Mouse (Mus musculus): ENCODE measurements around the gene Tbc1d22a.

The Tbc1d22a gene

DNA sequence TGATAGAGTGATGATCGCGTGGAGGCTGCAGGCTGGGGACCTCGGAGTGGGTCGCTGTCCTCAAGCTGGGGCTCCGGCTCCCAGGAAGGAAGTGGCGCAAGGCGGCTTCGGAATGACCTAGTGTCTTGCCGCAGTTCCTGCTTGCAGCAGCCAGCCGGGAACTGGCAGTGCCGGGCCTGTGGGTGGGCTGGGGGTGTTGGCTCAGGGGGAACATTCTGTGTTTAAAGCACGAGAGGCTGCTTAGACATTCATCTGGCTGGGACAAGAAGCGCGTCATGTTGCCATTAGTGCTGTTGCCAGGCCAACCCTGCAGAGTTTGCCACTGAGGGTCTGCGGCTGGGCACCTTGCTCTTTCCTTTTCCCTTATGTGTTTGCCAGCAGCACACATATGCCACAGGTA lies 63.2 kb downstream of the Tbc1d22a start:
- peak in 1 of 2 experiments; percentile 19 for DNase-seq (ENCODE audit: low spot score in 2 of 2)

DNA sequence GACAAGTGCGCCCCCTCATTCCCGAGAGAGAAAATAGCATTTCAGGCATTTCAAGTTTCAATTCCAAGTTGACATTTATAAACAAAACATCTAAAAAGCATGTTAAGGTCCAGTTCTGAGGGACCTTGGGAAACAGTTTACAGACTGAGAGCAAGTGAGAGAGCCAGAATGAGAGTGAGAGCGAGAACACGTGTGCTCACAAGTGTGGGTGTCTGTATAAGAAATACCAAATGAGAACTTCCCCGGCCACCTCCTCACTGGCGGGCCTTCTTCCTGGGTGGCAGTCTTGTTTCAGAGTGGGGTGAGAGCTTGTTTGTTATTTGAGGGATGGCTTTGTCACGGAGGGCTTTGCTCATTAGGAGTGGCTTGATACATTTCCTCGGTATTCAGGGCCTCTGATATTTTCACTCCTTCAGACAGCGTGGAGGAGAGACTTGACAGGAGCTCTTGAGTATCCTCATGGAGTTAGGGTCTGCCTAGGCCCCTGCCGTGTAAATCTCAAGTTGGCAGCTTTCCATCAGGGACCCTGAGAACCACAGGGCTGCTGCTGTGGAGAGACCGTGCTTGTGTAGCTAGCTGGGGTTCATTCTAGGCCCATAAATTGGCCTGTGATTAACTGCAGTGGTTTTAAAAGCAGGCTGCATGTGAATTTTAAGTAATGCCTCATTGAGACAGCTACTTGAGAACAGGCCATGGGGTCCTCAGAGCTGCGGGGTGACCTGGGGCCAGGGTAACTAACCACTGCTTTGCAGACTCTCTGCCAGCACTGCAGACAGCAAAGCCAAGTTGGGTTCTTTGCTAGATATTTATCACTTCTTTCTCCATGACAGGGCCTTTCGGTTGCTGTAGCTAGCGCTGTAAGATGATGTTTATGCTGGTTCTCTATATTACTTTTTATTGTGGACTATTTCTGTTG lies 65.1 kb downstream of the Tbc1d22a start:
- no peak for DNase-seq (ENCODE audit: low spot score in 2 of 2)

DNA sequence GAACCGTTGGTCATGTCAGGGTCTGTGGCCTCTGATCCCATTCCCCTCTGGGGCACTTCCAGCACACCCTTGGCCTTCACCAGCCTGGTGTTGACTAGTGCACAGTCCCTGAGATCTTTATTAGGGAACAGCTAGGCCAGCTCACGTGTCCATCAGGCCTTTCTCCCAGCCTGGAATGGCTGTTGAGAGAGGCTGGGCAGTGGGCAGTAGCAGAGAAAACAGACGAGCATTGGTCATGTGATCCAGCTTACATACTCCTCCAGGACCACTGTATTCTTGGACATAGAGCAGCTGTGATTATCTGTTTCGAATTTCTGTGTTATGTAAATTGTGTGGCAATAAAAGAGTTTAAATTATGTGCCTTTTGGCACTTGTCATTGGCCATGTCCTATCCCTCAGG lies 65.9 kb downstream of the Tbc1d22a start:
- no peak for DNase-seq (ENCODE audit: low spot score in 2 of 2)

GRCm38 (mm10) chr15:86283238-86283637 lies 69.0 kb downstream of the Tbc1d22a start:
- DNase-seq (ENCODE audit: low spot score in 2 of 2): no peak

GRCm38 (mm10) chr15:86285296-86285695 lies 71.0 kb downstream of the Tbc1d22a start:
- no peak for DNase-seq (ENCODE audit: low spot score in 2 of 2)

DNA sequence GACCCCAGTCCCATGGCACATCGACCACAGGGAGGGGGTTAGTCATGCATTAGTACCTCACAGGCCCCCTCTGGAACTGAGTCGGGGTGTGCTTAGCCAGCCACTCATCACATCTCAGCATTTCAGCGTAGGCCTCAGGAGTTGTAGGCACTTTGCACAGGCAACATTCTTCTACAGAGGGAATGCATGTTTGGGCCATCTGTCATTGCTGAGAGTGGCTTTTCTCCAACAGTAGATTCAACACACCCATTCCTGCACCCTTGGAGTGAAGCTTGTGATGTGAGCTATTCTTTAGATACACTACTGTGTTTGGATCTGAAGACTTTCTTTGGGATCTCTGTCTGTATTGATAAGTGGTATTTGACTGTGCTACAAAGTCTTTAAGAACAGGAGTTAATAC lies 75.8 kb downstream of the Tbc1d22a start:
- no peak for DNase-seq (ENCODE audit: low spot score in 2 of 2)

DNA sequence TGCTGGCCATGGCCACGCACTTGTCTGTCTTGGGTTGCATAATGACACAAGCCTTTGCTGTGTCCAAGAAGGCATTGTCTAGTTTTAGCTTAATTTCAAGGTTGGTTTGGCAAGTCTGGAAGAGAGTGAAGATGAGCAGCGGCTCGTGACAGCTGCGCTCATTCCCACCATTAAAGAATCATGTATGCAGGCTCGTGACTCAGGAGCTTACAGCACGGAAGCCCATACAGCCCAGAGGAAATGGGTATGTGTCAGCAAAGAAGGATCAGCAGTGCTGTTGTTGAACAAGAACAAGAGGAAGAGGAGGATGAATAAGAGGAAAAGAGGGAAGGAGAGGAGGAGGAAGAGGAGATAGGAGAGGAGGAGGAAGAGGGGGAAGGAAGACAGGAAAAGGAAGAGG lies 78.0 kb downstream of the Tbc1d22a start:
- no peak for DNase-seq (ENCODE audit: low spot score in 2 of 2)

- DNase-seq (ENCODE audit: low spot score in 2 of 2): no peak
These were observed 80.2 kb downstream of the Tbc1d22a start for GRCm38 (mm10) chr15:86294426-86294825.

DNA sequence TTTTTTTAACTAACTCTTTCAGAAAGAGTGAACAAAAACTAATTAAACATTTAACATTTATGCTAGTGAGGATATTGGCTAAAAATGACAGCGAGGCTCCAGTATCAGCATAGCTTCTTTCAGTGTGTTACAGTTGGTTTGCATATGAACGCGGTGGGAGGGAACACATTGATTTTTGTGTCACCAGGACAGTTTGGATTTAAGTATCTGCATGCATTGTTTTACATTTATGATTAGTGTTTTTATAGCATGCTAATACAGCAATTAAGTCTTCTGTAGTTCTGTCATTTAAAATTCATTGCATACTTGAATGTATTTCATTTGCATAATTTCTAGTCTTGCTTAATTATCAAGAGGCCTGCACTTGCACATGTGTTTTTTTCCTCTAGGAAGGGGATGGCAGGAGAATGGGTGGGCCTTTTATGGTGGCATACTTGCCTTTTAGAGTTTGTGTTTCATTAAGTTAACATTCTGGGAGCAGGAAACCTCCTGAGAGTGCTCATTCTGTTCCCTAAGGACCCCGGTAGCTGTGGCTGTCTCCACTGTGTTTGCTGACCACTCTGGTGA lies 81.5 kb downstream of the Tbc1d22a start:
- DNase-seq (ENCODE audit: low spot score in 2 of 2): no peak

DNA sequence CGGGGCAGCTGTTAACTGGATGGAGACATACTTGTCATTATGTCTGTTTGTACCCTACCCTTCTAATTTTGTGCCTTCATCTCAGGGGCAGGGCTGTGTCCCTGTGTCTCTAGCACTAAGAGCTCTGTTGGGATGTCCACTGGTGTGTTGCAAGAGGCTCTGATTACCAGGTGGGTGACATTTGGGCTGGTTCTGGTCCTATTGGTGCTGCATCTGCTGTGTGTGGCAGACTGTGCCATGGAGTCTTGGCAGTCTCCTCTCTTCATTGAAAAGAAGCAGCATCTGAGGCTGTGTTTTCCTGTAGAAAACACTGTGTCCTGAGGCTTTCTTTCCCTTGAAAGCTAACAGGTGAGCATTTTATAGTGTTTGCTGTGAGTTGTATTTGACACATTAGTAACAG lies 83.0 kb downstream of the Tbc1d22a start:
- DNase-seq (ENCODE audit: low spot score in 2 of 2): no peak

GRCm38 (mm10) chr15:86303876-86304275 lies 89.6 kb downstream of the Tbc1d22a start:
- no peak for DNase-seq (ENCODE audit: low spot score in 2 of 2)

GRCm38 (mm10) chr15:86304861-86305260 lies 90.6 kb downstream of the Tbc1d22a start:
- no peak for DNase-seq (ENCODE audit: low spot score in 2 of 2)

- DNase-seq (ENCODE audit: low spot score in 2 of 2): no peak
These were observed 91.0 kb downstream of the Tbc1d22a start for GRCm38 (mm10) chr15:86305290-86305689.

- no peak for DNase-seq (ENCODE audit: low spot score in 2 of 2)
These were observed 95.1 kb downstream of the Tbc1d22a start for GRCm38 (mm10) chr15:86309213-86309829.

DNA sequence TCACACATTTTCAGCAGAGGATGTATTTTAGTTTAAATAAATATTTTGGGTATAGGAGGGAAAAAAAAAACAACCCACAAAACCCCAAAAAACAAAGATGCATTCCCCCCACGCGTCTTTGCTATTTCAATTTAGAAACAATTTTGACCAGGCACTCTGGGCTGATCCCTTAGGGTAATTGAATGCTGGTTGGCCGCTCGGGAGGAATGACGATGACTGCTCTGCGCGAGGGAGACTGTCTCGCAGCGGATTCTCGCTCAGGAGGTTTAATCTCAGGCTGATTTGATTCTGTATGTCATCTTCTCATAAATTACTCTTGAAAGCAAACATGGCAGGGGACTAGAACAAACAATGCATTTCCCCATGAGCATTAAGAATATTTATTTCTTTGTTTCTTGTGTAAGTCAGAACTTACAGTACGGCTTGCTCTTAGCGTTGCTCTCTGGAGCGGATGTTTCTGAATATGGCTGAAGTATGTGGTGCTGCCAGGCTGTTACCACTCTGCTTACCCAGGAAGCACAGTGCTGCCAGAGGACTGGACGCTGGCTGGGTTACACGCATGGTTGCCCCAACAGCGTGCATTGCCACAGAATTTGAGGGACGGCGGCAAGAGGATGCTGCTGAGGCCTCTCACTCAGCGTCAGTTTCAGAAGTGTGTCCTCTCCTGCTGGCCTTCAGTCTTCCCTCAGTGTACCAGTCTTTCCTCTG lies 106.7 kb downstream of the Tbc1d22a start:
- no peak for DNase-seq (ENCODE audit: low spot score in 2 of 2)

- no peak for DNase-seq (ENCODE audit: low spot score in 2 of 2)
These were observed 112.1 kb downstream of the Tbc1d22a start for GRCm38 (mm10) chr15:86326341-86326740.

DNA sequence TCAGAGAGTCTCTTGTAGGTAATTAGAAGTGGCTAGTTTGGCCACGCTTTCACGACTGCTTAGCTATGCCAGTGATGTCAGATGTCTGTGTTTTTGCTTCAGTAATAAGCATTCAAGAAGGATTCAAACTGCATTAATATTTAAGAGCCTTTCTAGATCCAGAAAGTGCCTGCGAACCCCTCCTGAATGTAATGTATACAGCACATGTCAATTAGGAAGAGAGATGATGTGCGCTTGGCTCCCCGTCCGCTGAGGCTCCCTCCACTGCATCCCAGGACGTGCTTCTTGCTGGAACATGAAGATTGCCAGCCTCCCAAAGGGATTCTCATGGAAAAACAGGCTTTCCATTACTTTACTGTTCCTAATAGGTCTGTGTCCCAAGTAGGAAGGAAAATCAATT lies 115.7 kb downstream of the Tbc1d22a start:
- DNase-seq (ENCODE audit: low spot score in 2 of 2): no peak

GRCm38 (mm10) chr15:86330454-86330853 lies 116.2 kb downstream of the Tbc1d22a start:
- no peak for DNase-seq (ENCODE audit: low spot score in 2 of 2)

DNA sequence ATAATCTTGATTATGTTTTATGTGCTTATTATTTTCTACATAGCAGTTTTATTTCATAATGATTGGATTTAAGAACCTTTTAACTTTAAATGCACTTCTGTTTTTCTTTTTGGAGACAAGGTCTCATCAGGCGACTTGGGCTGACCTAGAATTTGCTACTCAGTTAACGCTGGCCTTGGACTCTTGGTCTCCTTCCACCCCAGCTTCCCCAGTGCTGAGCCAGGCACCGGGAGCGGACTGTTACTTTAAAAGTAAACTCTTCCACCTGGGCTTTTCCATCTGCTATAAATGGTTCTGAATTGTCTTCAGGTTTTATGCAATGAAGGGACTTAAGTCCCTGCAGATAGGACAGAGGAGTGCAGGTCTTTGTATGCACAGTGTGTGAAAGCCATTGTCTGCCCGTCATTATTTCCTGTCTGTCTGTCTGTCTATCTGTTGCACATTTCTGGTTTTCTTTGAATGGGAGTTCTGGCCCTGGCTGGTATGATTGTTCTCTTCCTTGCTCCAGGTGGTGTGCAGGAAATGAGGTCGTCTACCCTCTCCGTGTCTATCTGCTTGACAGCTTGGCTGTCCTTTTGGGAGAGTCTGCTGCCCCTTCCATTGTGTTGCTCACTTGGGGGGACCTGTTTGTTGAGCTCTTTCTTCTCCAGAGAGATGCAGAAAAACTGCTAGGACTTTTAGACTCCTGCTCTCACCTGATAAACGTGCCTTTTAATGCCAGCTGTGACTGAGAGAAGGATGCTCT lies 117.4 kb downstream of the Tbc1d22a start:
- no peak for DNase-seq (ENCODE audit: low spot score in 2 of 2)

DNA sequence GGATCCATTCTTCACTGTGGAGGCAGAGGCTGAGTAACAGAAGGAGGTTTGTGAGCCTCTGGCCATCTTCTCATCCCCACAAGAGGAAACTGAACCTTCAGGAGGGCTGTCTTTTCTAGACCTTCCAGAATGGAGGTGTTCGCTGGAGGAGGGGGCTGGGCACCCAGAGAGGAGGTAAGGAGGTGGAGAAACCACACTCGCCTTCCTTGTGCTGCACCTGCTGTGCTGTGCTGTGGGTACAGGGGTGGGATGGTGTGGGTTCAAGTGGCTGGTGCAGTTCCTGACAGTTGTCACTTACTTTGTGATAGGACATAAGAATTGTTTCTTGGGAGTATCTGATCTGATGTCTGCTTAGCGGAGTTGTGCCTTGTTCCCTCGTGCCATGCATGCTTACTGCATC lies 118.9 kb downstream of the Tbc1d22a start:
- DNase-seq (ENCODE audit: low spot score in 2 of 2): no peak

- DNase-seq (ENCODE audit: low spot score in 2 of 2): no peak
These were observed 119.3 kb downstream of the Tbc1d22a start for GRCm38 (mm10) chr15:86333606-86334005.

DNA sequence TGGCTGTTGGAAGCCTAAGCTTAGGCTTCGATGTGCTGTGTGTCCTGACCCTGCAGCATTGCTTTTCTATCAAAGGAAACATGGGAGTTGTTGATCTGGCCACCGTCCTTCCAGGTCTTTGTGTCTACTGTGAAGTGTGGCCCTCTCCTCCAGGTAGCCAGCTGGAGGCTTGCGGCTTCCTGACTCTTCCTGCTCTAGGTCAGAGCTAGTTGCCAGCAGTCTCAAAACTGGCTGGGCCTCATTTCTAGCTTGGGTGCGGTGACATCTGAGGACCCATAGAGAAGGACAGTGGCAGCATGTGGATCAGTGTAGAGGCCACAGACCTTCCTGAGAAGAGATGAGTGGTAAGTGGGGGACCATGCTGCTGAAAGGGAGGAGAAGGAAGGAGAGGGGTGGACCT lies 120.0 kb downstream of the Tbc1d22a start:
- DNase-seq (ENCODE audit: low spot score in 2 of 2): no peak
